Comparison of ENCODE assay signal across 20 mouse cellular contexts in genomic region chr15:36719241-36719640, GRCm38 (mm10).
A peak's percentile ranks its signal among the peaks of the same experiment; 100 is the strongest.
DNase-seq lines count a peak whose midpoint lies in the region; ATAC-seq lines count a peak whose summit lies in the region.
"Had no signal": no experiment of that assay in that cellular context is flagged by ENCODE, and none has a peak within 500 bp of the region (broad histone marks: within the 10 kb centered on the region; RNA-seq: fewer than 3 reads in every experiment).

No protein-coding gene starts in this region.

- no peaks in the 10 kb centered on the region for H3K27me3 ChIP-seq in hindbrain, embryonic 11.5 days (ENCODE audit: control insufficient read depth, insufficient read depth, low read length)
- H3K27me3 ChIP-seq: forebrain, embryonic 12.5 days; heart, embryonic 15.5 days; limb, embryonic 15.5 days; midbrain, embryonic 12.5 days had no signal

- H3K9me3 ChIP-seq in hindbrain, embryonic 11.5 days (ENCODE audit: control insufficient read depth, low read length): no peaks in the 10 kb centered on the region
- H3K9me3 ChIP-seq: forebrain, embryonic 12.5 days; heart, embryonic 15.5 days; limb, embryonic 15.5 days; midbrain, embryonic 12.5 days had no signal

- H3K4me2 ChIP-seq in hindbrain, embryonic 11.5 days (replicated peaks; ENCODE audit: low read depth, low read length): no peak overlapping the region
- H3K4me2 ChIP-seq: forebrain, embryonic 12.5 days; heart, embryonic 15.5 days; limb, embryonic 15.5 days; midbrain, embryonic 12.5 days had no signal

- H3K27ac ChIP-seq in hindbrain, embryonic 11.5 days (ENCODE audit: low read depth, low read length): no peak overlapping the region
- H3K27ac ChIP-seq: forebrain, embryonic 12.5 days; gastrocnemius, adult 2 months; heart, adult 2 months; heart, embryonic 15.5 days; kidney, postnatal 0 days; limb, embryonic 15.5 days; midbrain, embryonic 12.5 days; stomach, postnatal 0 days had no signal

- H3K36me3 ChIP-seq in hindbrain, embryonic 11.5 days (ENCODE audit: control insufficient read depth, insufficient read depth, low read length): no peaks in the 10 kb centered on the region
- H3K36me3 ChIP-seq: forebrain, embryonic 12.5 days; heart, embryonic 15.5 days; limb, embryonic 15.5 days; midbrain, embryonic 12.5 days had no signal

- no peak overlapping the region for H3K9ac ChIP-seq in hindbrain, embryonic 11.5 days (ENCODE audit: low read depth, low read length)
- H3K9ac ChIP-seq: forebrain, embryonic 12.5 days; heart, embryonic 15.5 days; limb, embryonic 15.5 days; liver, postnatal 0 days; midbrain, embryonic 12.5 days had no signal

- DNase-seq in 416B (ENCODE audit: low read depth) (peak; percentile 97), A20 (ENCODE audit: low read depth, low spot score) (peak; percentile 40)
- DNase-seq in c-Kit-positive CD71-negative TER-119-negative erythroid progenitor cells, embryonic 14.5 days (ENCODE audit: low read depth): peak; percentile 56
- peak; percentile 52 to 70 for DNase-seq in monocyte, adult 2 months (ENCODE audit: low read depth in 1 of 2, low spot score in 2 of 2)
- DNase-seq in gastrocnemius, postnatal 25 days: no peak
- DNase-seq in kidney, postnatal 36 days: no peak
- no peak for DNase-seq in hindbrain, embryonic 11.5 days (ENCODE audit: low spot score)
- DNase-seq: adrenal gland, postnatal 25 days; cerebellum, adult 11-12 months; gastrocnemius, adult 2 months; heart, adult 2 months; heart, postnatal 4 days; kidney, adult 18-20 months; liver, postnatal 0 days had no signal

- 81% methylated on average over 2 of the region's 2 CpGs for WGBS in hindbrain, embryonic 11.5 days

- no peak for ATAC-seq in hindbrain, embryonic 11.5 days (ENCODE audit: low FRiP score)
- ATAC-seq: liver, postnatal 0 days had no signal

- 0 out of 2 replicates have a peak, but pooled peaks cover 3% of the 10 kb centered on the region for H3K4me1 ChIP-seq in hindbrain, embryonic 11.5 days (replicated peaks; ENCODE audit: control insufficient read depth, insufficient read depth, low read length)

- H3K4me3 ChIP-seq in hindbrain, embryonic 11.5 days (ENCODE audit: low read depth, low read length): no peak overlapping the region
- H3K4me3 ChIP-seq: forebrain, embryonic 12.5 days; gastrocnemius, adult 2 months; heart, adult 2 months; heart, embryonic 15.5 days; limb, embryonic 15.5 days; midbrain, embryonic 12.5 days had no signal

Comparison
In these comparisons a context has a peak if more than half of its experiments do, and no peak if none do; other contexts are left out.
1. DNase-seq: peak in 416B (single experiment), A20 (single experiment), c-Kit-positive CD71-negative TER-119-negative erythroid progenitor cells, embryonic 14.5 days (single experiment) and monocyte, adult 2 months (2 of 2); none in gastrocnemius, postnatal 25 days (single experiment), kidney, postnatal 36 days (0 of 2) and hindbrain, embryonic 11.5 days (single experiment).